Mouse (Mus musculus): ENCODE data around the gene Rnf10.
"Not testable (repeated sequence)": the region's sequence is repeated elsewhere in the genome, so short reads cannot be mapped to it uniquely, and the experiment has no call there.

- TF ChIP-seq CTCF (IDR thresholded peaks at IDR 0.05; ENCODE audit: borderline replicate concordance, extremely low read depth, insufficient read depth, insufficient read length); POLR2A (IDR thresholded peaks at IDR 0.05; ENCODE audit: borderline replicate concordance, extremely low read depth, insufficient read depth, insufficient read length, poor library complexity, severe bottlenecking): not testable (repeated sequence)
These were observed 29.5 kb upstream of the Rnf10 start for GRCm38 (mm10) chr5:115302190-115302589.

All from brain, embryonic 14.5 days (tissue).